Mouse (Mus musculus): ENCODE results near the gene Actl6b.

Actl6b gene

DNA sequence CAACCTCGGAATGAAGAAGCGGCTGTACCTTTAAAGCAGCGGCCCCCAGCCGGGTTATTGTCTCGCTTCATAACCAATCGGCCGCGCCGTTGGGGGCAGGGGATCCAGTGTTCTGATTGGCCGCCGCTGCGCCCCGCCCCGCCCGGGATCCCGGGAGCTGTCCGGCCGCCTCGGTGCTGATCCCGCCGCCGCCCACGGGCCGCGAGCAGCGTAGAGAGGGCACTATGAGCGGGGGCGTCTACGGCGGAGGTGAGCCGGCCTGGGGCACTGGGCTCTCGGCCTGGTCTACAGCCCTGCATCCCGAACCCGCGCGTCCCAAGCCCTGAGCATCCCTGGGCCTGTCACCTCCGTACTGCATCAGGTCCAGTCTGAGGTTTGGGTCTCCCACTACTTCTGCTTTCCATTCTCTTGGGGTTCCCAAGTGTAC is at the start of gene Actl6b:
Gene Actl6b (plus strand): TSS at position 107 of the 427 bp plus-strand sequence.
- DNase-seq, result peak; percentile 99

DNA sequence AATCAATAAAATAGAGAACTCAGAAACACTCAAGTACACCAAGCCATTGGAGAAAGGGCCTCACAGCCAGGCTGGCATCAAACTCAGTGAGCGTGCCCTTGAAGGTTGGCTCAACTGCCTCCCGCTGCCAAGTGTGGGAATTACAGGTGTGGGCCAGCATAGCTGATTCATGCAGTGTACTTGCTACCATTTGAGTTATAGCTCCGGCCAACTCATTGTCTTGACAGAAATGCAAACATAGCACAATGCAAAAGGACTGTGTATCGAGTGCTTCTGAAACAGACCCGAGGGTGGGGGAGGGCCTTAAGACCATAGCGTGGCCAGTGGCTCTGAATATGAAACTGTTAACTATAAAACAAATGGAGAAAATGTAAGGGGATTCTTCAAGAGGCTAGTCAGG is 49.3 kb upstream of the Actl6b start:
- DNase-seq, result peak in 1 of 2 experiments; percentile 45

DNA sequence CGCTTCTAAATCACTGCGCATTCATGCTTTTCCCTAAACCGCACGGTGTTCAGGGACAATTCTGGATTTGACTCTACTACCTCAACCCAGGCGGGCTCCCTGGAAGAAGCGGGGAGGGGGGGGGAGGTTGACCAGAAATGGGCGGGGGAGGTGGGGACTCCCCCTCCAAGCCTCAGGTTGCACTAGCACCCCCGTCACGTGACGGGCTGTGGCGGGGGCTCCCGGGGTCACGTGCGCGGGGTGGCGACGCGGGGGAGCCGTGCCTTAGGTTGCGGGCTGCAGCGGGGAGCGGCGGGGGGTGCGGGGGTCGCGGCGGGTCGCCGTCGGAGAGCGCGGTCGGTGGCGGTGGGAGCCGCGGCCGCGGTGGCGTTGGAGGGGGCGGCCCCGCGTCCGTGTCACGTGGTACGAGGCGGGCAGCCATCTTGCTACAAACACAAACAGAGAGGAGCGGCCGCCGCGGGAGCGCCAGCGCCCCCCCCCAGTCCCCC is 43.3 kb upstream of the Actl6b start:
- DNase-seq, result peak; percentile 87 to 89

DNA sequence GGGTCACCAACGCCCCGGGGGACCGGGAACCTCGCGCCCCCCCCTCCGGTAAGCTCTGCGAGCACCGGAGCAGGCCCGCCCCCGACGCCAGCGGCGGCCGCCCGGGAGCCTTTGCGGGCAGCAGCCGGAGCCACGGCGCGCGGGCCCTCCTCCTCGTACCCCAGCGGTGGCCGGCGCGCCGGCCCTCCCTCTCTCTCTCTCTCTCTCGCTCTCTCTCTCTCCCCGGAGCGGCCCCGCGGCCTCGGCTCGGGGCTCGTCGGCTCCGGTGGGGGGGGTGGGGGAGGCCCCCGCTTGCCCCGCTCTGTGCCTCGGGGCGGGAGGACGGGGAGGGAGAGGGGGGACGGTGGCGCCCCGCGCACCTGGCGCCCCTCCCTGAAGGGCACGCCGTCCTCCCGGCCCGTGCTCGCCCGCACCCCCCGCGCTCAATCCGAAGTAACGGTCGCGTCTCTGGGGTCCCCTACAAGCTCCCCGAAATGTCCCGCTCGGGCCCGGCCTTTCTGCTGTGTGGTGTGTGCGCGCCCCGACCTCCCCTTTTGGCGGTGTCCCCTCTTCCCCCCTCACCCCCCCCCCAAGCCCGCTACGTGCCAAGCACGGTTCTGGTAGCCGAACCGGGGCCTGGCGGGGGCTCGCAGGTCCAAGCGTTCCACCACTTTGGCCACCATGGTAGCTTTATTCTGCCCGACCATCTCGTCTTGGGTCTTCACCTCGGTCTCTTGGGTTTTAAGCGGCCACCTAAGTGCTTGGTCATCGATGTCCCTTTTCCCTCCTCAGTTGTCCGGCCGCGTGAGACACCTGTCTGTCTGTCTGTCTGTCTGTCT is 42.5 kb upstream of the Actl6b start:
- DNase-seq, result peak in 1 of 2 experiments; percentile 58

DNA sequence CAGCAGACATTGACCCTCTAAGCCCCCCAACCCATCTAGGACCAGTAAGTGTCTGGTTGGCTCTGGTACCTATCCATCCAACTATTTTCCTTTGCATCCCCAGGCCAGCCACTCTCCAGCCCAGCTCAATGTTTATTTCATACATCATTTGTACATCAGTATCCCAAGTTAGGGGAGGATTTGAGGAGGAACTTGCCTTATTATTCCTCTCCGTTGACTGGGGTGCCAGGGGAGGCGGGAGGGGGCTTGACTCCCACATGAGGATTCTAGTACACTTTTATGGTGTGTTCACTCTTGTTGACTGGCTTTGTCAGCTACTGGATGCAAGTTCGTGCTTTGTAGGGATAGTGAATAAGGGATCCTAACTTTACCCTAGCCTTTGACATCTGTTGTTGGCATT is 41.6 kb upstream of the Actl6b start:
- DNase-seq, result no peak

DNA sequence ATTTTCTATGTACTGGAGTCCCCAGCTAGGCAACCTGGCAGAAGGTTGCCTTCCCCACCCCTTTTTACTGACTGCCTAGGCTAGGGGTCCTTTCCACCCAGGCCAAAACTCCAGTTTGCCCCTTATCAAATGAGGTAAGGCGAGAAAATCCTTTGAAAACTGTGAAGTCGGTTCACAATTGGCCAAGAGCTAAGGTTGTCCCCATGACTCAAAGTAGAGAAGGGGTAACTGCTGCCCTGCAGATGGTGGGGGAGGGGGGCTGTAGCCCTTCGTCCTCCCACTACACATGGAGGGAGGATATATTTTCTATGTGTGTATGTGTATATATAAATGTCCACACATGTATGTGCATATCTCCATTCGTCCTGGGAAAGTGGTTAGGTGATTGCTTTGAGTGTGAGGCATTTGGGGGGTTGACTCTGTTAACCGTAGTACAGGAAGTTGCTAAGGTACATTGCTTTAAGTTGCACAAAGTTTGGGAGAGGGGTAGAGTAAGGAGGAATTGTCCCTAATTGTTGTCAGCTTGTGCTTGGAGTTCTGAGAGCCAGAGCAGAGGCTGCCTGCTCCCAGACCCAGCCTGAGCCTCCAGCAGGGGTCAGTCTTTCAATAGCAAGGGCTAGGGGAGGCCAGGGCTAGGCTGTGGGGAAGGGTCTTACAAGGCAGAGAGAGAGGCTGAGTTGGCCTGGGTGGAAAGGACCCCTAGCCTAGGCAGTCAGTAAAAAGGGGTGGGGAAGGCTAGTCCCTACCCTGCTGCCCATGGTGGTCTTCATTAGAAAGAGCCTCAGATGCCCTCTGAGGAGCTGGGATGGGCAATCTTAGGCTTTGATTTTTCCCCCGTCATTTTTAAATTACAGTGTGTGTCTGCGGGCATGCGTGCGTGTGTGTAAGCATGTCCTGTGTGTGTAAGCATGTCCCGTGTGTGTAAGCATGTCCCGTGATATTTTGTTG is 40.2 kb upstream of the Actl6b start:
- peak; percentile 72 to 82 for DNase-seq

DNA sequence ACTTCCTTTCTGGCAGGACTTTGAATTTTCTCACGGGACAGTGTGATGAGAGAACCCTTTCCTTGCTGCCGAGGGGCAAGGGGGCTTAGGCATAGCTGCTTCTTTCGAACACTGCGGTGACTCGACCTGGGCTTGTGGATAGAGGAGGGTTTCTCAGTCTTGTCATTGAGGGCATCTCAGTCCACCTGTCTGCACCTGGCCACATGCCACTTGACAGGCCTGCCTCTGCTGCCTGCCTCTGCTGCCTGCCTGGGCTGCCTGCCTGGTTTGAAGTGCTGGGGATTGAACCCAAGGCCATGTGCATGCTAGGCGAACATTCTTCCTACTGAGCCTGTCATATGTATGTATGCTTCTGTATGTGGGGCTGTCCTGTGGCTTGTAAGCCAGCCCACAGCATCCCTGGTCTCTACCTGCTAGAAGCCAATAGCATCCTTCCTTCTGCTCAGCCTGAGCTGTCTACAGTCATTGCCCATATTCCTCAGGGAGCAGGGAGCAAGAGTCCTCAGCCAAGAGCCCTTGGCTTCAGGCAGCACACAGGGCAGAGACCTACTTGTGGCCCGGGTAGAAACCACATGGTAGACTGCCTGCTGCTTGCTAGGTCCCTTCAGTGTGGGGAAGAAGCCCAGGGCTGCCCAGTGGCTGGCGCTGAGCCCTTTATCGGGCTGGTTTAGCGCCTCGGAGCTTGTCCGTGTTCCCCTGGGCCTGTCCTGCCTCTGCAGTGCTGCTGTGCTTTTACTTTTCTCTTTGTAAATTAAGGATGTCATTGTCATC is 39.2 kb upstream of the Actl6b start:
- peak; percentile 59 to 66 for DNase-seq

DNA sequence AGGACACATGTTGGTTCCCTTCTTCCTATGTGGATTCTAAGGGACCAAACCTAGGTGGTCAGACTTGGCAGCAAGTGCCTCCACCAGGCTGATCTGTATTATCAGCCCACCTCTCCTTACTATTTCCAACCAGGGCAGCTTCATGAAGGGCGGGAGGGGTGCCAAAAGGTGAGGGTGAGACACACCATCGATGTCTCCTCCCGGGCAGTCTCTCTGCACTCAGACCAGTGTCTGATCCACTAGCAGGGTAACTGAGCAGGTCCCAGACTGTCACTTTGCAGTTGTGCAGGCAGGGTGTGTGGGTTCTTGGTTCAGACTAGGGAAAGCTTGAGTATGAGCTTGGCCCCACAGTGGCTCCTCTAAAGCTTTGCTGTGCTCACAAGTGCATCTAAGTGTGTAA is 38.5 kb upstream of the Actl6b start:
- DNase-seq, result no peak

DNA sequence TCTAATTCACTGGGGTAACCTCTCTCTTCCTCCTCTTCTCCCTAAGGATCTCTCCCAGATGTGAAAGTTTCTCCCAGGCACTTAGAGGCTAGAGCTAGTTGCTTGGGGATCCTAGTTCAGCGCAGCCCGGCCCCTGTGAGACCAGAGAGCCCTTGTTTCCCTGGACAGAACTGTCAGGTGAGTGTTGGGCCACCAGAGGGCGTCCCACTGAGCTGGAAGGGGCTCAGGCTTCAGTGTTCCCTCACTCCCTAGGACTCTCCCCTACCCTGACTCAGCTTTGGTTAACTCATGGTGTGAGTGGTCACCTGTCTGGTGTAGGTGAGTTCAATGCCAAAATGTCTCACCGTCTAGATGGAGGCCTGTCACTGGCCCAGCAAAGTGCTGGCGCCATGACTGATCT is 34.9 kb upstream of the Actl6b start, which contains the start of gene Gigyf1:
Gene Gigyf1 (plus strand): TSS at position 113 of the 400 bp plus-strand sequence.
- DNase-seq, result peak in 1 of 2 experiments; percentile 74

DNA sequence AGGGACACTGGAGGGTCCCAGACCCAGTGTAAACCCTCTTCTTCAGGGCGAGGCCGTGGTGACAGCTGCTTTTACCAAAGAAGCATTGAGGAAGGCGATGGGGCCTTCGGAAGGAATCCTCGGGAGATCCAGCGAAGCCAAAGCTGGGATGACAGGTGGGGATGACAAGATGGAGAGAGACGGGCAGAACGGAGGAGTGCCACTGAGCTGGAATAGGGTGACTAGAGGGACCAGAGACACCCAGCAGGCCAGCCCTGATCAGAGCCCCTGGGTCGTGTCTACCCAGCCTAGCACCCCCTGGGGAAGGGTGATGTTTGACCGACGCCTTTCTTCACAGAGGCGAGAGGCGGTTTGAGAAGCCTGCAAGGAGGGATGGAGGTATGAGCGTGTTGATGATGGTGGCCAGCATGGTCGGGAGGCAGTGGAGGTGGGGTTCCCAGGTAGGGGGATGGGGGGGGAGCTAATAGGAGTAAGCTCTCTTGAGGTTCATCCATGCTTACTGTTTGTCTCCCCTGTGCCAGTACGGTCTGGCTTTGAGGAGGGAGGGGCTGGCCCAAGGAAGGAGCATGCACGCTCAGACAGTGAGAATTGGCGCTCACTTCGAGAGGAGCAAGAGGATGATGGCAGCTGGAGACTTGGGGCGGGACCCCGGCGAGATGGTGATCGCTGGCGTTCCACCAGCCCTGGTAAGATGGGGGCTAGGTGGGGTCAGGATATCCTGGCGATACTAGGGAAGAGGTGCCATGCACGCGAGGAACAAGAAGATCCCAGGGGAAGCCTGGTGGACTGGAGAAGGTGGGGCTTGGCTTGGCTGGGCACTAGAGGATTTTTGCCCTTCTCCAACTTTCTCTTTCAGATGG is 33.4 kb upstream of the Actl6b start:
- no peak for DNase-seq

DNA sequence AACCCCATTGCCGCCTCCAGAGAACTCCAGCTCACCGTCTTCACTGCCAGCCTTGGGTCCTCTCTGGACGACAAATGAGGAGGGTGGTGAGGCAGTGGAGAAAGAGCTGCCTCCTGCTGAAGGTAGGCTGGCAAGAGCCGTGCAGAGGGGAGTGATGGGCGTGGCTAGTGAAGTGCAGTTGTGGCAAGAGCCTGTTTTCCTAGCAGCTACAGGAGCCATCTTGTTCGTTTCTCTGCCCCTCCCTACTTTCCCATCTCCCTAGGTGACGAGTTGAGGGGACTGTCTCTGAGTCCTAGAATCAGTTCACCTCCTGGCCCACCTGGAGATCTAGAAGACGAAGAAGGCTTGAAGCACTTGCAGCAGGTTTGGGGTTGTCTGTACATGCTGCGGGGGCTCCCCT is 31.5 kb upstream of the Actl6b start:
- no peak for DNase-seq

DNA sequence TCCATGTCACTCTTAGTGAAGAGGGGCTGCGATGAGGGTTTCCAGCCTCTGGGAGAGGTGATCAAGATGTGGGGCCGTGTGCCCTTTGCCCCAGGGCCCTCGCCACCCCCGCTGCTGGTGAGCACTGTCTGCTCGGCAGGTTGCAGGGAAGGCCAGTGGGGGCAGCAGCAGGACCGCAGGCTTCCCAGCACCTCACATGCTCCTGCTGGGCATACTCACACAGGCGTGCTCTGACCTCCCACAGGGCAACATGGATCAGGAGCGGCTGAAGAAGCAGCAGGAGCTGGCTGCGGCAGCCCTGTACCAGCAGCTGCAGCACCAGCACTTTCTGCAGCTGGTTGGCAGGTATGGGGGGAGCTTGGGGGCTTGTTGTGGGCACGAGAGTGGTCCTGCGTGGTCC is 30.6 kb upstream of the Actl6b start:
- no peak for DNase-seq

DNA sequence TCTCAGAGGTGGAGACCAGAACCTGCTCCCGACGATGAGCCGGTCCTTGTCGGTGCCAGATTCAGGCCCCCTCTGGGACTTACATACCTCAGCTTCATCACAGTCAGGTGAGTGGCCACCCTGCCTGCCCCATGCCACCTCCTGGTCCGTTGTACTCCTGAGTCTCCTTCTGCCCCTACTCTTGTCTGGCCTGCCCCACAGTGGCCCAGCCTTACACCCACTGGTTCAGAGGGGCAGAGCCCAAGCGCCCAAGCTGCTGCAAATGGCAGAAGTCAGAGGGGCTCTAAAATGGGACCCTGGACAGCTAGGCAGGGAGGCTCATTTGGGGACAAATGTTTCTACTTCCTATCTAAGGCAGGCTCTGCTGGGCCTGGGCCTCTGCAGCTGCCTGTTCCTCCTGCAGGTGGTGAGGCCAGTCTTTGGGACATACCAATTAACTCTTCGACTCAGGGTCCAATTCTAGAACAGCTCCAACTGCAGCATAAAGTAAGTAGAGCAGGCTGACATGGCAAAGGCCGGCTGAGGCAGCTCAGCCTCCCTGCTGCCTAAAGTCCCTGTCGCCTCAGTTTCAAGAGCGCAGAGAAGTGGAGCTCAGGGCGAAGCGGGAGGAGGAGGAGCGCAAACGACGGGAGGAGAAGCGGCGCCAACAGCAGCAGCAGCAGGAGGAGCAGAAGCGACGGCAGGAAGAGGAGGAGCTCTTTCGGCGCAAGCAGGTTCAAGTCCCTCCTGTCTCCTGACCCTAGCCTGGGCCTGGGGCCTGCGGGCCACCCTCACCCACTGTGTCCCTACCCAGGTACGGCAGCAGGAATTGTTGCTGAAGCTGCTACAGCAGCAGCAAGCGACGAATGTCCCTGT is 29.7 kb upstream of the Actl6b start:
- no peak for DNase-seq

DNA sequence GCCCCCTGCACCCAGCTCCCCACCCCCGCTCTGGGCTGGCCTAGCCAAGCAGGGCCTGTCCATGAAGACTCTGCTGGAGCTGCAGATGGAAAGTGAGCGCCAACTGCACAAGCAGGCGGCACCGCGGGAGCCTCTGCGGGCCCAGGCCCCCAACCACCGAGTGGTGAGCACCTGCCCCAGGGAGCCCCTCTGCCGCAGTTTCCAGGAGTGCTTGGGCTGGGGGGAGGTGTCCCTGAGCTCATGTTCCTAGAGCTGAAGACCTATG is 29.1 kb upstream of the Actl6b start:
- no peak for DNase-seq

DNA sequence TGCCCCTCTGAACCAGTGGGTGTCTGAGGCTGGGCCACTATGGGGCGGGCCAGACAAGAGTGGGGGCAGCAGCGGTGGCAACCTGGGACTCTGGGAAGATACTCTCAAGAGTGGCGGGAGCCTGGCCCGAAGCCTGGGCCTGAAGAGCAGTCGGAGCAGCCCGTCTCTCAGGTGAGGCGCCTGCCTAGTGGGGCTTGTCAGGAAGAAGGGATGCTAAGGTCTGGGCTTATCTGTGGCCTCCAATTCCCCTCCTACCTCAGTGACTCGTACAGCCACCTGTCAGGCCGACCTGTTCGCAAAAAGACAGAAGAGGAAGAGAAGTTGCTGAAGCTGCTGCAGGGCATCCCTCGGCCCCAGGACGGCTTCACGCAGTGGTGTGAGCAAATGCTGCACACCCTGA is 28.6 kb upstream of the Actl6b start:
- no peak for DNase-seq

DNA sequence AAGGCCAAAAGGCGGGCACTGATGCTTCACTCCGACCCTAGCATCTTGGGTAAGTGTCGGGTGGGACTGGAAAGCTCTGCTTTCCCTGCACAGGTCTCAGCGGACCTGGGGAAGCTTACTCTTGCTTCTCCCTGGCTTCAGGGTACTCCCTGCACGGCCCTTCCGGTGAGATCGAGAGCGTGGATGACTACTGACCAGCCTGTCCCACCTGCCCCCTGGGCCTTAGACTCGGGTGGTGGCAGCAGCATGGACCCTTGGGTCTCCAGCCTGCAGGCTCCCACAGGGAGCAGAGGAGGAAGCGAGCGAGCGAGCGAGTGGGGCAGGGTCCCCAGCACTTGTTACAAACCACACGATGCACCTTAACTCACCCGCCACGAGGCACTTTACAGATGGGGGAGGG is 27.8 kb upstream of the Actl6b start:
- no peak for DNase-seq

DNA sequence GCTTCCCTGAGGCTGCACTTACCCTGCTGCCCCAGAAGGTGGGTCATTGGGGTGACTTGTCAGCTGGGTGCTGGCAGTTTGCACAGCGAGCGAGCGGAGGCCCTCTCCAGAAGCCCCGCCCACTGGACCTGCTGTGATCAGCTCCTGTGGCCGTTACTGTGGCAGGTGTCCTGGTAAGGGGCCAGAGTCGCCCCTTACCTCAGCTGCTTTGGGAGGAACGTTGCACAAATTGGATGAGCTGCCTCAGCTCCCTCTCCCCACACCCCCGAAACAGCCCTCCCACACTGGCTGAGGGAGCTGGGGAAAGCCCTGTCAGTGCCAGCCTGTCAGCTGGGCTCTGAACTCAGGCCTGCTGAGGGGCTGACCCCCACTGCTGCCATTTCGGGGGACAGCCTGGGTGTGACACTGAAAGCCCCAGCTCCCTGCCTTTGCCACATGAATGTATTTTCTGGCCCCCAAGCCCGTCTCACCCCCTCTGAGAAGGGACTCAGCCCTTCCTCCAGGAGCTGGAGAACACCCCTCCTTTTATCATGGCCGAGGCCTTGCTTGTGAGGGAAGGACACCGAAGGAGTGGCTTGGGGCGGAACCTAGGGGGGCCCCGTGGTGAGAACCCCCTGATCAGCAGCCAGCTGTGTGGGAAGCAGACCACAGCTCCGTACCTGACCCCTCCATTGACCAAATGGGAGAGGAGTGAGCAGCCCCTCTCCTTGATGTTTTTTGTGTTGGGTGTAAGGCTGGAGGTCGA is 27.0 kb upstream of the Actl6b start:
- DNase-seq, result peak; percentile 66 to 74

DNA sequence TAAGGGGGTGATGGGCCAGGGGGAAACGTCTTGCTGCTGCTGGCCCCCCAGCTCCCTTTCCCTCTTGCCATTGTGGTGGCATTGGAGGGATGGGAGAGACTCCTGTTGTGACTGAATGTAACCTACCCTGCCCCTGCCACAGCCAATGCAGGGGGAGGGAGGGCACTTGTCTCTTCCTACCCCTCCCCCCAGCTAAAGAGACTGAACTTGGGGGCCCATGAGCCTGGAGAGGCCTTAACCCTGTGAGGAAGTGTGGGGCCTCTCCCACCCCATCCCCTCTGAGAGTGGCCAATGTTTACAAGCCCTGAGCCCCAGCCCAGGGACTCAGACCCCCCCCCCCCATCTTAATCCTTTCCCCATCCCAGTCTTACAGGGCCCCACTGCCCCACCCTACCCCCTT is 25.9 kb upstream of the Actl6b start:
- DNase-seq, result no peak

DNA sequence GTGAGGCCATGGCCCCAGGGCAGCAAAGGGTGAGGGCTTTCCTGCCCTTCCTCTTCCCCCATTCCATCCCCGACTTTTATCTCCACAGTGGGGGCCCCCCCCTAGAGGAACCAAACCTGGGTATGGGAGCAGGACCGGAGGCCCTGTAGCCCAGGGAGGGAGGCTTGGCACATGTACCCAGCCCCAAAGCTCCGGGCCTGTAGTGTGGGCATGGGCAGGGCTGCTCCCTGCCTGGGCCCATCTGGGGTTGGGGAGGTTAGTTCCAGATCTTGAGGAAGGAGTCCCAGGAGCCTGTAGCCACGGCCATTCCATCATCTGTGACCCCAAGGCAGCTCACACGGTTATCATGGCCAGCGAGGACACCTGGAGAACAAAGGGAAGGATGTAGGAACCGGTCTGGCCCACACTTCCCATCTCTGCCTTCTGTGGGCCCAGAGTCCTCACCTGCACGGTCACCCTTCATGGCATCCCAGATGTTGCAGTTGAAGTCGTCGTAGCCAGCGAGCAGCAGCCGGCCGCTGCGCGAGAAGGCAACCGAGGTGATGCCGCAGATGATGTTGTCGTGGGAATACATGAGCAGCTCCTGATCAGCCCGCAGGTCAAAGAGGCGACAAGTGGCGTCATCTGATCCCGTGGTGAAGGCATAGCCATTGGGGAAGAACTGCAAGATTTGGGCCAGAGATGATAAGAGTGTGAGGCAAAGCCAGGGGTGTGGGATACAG is 24.9 kb upstream of the Actl6b start:
- DNase-seq, result no peak

Data from cerebellum, postnatal 14 days (tissue).